Mouse (Mus musculus): ENCODE data around the gene Lhx6. TPM values are rescaled to one million over a fixed set of nuclear protein-coding genes. Genes with fewer than 3 reads are reported as not detected.
A peak's percentile ranks its signal among the peaks of the same experiment; 100 is the strongest.

Gene Lhx6
- polyA plus RNA-seq, 1 experiment, result 0.13 TPM

GRCm38 (mm10) chr2:36075210-36075609 is 30.0 kb downstream of the Lhx6 start:
- Histone ChIP-seq H3K4me3 (replicated peaks; ENCODE audit: insufficient read depth, low read depth, low read length) (no peak overlapping the region), H3K4me1 (ENCODE audit: control insufficient read depth, insufficient read depth, low read length) (no peaks in the 10 kb centered on the region; the same call in 1 of the 2 replicates), H3K27ac (ENCODE audit: insufficient read depth, low read length) (no peak overlapping the region), H3K27me3 (ENCODE audit: control insufficient read depth, insufficient read depth, low read length) (no peaks in the 10 kb centered on the region)
- DNase-seq, result no peak
- TF ChIP-seq POLR2A (IDR thresholded peaks at IDR 0.05; ENCODE audit: borderline replicate concordance, insufficient read depth, low read length), result no peak
- TF ChIP-seq CTCF (IDR thresholded peaks at IDR 0.05; ENCODE audit: borderline replicate concordance, insufficient read depth, low read depth, low read length), result no peak
- WGBS, result 97% methylated on average over 5 of the region's 5 CpGs

- WGBS, result 30% methylated on average over 3 of the region's 3 CpGs
- Histone ChIP-seq H3K27ac (ENCODE audit: insufficient read depth, low read length) (no peak overlapping the region), H3K4me3 (replicated peaks; ENCODE audit: insufficient read depth, low read depth, low read length) (no peak overlapping the region), H3K4me1 (ENCODE audit: control insufficient read depth, insufficient read depth, low read length) (no peaks in the 10 kb centered on the region; the same call in 1 of the 2 replicates), H3K27me3 (ENCODE audit: control insufficient read depth, insufficient read depth, low read length) (no peaks in the 10 kb centered on the region)
- no peak for DNase-seq
- no peak for TF ChIP-seq POLR2A (IDR thresholded peaks at IDR 0.05; ENCODE audit: borderline replicate concordance, insufficient read depth, low read length)
- TF ChIP-seq CTCF (IDR thresholded peaks at IDR 0.05; ENCODE audit: borderline replicate concordance, insufficient read depth, low read depth, low read length), result no peak
These were observed 31.4 kb downstream of the Lhx6 start for GRCm38 (mm10) chr2:36073781-36074180.

DNA sequence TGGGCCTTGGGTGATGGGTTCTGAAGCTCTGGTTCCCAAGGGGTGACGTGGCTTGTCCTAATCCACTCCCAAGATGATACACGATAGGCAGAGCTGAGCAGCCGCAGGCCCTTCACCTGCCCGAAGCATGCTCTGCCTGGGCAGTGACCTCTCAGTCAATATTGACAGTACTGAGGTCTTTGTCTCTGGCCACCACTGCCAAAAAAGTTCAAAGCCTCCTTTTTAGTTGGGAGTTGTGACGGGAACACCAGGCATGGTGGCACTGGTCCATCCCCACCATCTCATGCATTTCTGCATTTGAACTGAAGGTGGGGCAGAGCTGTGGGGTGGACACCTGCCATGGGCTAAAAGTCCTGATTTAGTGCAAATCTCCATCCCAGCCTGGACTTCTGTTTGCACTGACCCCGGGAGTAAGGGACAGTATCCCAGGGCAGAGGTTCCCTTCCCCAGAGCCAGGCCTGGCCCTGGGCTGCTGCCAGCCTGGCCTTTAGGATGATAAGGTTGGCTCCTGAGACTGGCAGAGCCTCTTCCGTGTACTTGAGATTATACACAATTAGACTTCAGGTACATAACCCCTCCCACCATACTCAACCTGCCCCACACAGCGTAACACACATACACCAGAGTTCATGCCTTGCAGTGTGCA is 33.4 kb downstream of the Lhx6 start:
- TF ChIP-seq CTCF (IDR thresholded peaks at IDR 0.05; ENCODE audit: borderline replicate concordance, insufficient read depth, low read depth, low read length), result no peak
- WGBS, result 73% methylated on average over 8 of the region's 8 CpGs
- no peaks in the 10 kb centered on the region for H3K27me3 ChIP-seq (ENCODE audit: control insufficient read depth, insufficient read depth, low read length)

GRCm38 (mm10) chr2:36067132-36067531 is 38.1 kb downstream of the Lhx6 start:
- H3K27me3 ChIP-seq (ENCODE audit: control insufficient read depth, insufficient read depth, low read length), result no peaks in the 10 kb centered on the region
- 53% methylated on average over 9 of the region's 9 CpGs for WGBS
- no peak overlapping the region for H3K4me3 ChIP-seq (replicated peaks; ENCODE audit: insufficient read depth, low read depth, low read length)
- DNase-seq, result no peak
- TF ChIP-seq POLR2A (IDR thresholded peaks at IDR 0.05; ENCODE audit: borderline replicate concordance, insufficient read depth, low read length) (no peak), CTCF (IDR thresholded peaks at IDR 0.05; ENCODE audit: borderline replicate concordance, insufficient read depth, low read depth, low read length) (no peak)
- H3K4me1 ChIP-seq (ENCODE audit: control insufficient read depth, insufficient read depth, low read length), result no peaks in the 10 kb centered on the region
- H3K27ac ChIP-seq (ENCODE audit: insufficient read depth, low read length), result no peak overlapping the region

More for the DNA sequence above, 33.4 kb downstream of the Lhx6 start:
- H3K27ac ChIP-seq (ENCODE audit: insufficient read depth, low read length), result no peak overlapping the region
- no peaks in the 10 kb centered on the region; the same call in 1 of the 2 replicates for H3K4me1 ChIP-seq (ENCODE audit: control insufficient read depth, insufficient read depth, low read length)
- DNase-seq, result no peak
- no peak overlapping the region for H3K4me3 ChIP-seq (replicated peaks; ENCODE audit: insufficient read depth, low read depth, low read length)

DNA sequence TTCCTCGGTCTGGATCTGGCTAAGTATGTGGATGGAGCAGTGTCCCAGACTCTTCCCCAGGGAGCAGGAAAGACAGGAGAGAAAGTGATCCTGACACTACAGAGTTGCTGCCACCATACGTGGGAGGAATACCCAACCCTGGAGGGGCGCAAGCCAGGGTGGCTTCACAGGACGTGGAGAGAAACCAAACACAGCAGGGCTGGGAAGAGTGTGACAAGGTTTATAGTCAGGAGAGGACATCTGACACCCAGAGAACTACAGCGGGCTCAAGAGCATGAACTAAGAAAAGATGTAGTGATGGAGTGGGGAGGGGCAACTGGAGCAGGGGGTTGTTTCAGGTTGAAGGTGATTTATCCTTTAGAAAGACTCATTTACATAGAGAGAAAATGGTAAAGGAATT is 43.8 kb downstream of the Lhx6 start:
- Histone ChIP-seq H3K4me1 (ENCODE audit: control insufficient read depth, insufficient read depth, low read length) (no peaks in the 10 kb centered on the region), H3K27ac (ENCODE audit: insufficient read depth, low read length) (no peak overlapping the region), H3K4me3 (replicated peaks; ENCODE audit: insufficient read depth, low read depth, low read length) (no peak overlapping the region), H3K27me3 (ENCODE audit: control insufficient read depth, insufficient read depth, low read length) (no peaks in the 10 kb centered on the region)
- no peak for TF ChIP-seq CTCF (IDR thresholded peaks at IDR 0.05; ENCODE audit: borderline replicate concordance, insufficient read depth, low read depth, low read length)
- TF ChIP-seq POLR2A (IDR thresholded peaks at IDR 0.05; ENCODE audit: borderline replicate concordance, insufficient read depth, low read length), result no peak
- WGBS, result 64% methylated on average over 5 of the region's 5 CpGs
- DNase-seq, result no peak

GRCm38 (mm10) chr2:36056248-36056647 is 49.0 kb downstream of the Lhx6 start:
- no peak overlapping the region for H3K27ac ChIP-seq (ENCODE audit: insufficient read depth, low read length)
- no peak for DNase-seq
- no peaks in the 10 kb centered on the region for H3K4me1 ChIP-seq (ENCODE audit: control insufficient read depth, insufficient read depth, low read length)
- WGBS, result 25% methylated on average over 3 of the region's 3 CpGs
- TF ChIP-seq POLR2A (IDR thresholded peaks at IDR 0.05; ENCODE audit: borderline replicate concordance, insufficient read depth, low read length) (no peak), CTCF (IDR thresholded peaks at IDR 0.05; ENCODE audit: borderline replicate concordance, insufficient read depth, low read depth, low read length) (no peak)
- no peaks in the 10 kb centered on the region for H3K27me3 ChIP-seq (ENCODE audit: control insufficient read depth, insufficient read depth, low read length)
- H3K4me3 ChIP-seq (replicated peaks; ENCODE audit: insufficient read depth, low read depth, low read length), result no peak overlapping the region

- no peaks in the 10 kb centered on the region for H3K4me1 ChIP-seq (ENCODE audit: control insufficient read depth, insufficient read depth, low read length)
- 36% methylated on average over 3 of the region's 3 CpGs for WGBS
- no peak overlapping the region for H3K4me3 ChIP-seq (replicated peaks; ENCODE audit: insufficient read depth, low read depth, low read length)
- no peak overlapping the region for H3K27ac ChIP-seq (ENCODE audit: insufficient read depth, low read length)
- H3K27me3 ChIP-seq (ENCODE audit: control insufficient read depth, insufficient read depth, low read length), result no peaks in the 10 kb centered on the region
- TF ChIP-seq POLR2A (IDR thresholded peaks at IDR 0.05; ENCODE audit: borderline replicate concordance, insufficient read depth, low read length), result no peak
- TF ChIP-seq CTCF (IDR thresholded peaks at IDR 0.05; ENCODE audit: borderline replicate concordance, insufficient read depth, low read depth, low read length), result no peak
- no peak for DNase-seq
These were observed 52.0 kb downstream of the Lhx6 start for GRCm38 (mm10) chr2:36053249-36053648.

DNA sequence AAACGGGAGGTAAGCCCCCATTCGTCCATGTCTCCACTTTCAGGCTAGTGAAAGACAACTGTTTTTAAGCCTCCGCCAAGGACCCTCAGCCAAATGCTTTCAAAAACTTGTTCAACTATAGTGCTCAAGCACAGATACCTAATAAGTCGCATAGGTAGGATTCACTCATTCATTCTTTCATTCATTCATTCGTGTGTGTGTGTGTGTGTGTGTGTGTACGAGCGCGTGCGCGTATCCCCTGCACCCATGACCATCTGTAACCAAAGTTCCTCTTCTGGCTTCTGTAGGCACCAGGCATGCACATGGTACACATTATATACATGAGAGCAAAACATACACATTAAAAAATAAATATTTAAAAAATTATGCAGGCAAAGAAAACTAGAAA is 55.6 kb downstream of the Lhx6 start:
- WGBS, result 50% methylated on average over 10 of the region's 10 CpGs
- H3K4me3 ChIP-seq (replicated peaks; ENCODE audit: insufficient read depth, low read depth, low read length), result peak overlapping the region; percentile 85
- H3K4me1 ChIP-seq (ENCODE audit: control insufficient read depth, insufficient read depth, low read length), result peaks cover 9% of the 10 kb centered on the region; the same call in 1 of the 2 replicates

More for the DNA sequence above, 55.6 kb downstream of the Lhx6 start:
- Histone ChIP-seq H3K27ac (ENCODE audit: insufficient read depth, low read length) (no peak overlapping the region), H3K27me3 (ENCODE audit: control insufficient read depth, insufficient read depth, low read length) (no peaks in the 10 kb centered on the region)
- no peak for DNase-seq
- TF ChIP-seq POLR2A (IDR thresholded peaks at IDR 0.05; ENCODE audit: borderline replicate concordance, insufficient read depth, low read length) (no peak), CTCF (IDR thresholded peaks at IDR 0.05; ENCODE audit: borderline replicate concordance, insufficient read depth, low read depth, low read length) (no peak)
